Mouse (Mus musculus) spleen, adult 12 weeks (tissue): ENCODE measurements around the gene Rpp14.

Experiments used
- DNase-seq: peaks from one replicate; pipeline ENCODE4 v3.0.0; 2022; ENCODE audit warnings: low spot score

The Rpp14 gene

GRCm38 (mm10) chr14:8059938-8060337 is 20.2 kb upstream of the Rpp14 start:
- DNase-seq, result no peak

GRCm38 (mm10) chr14:8062076-8062475 is 18.1 kb upstream of the Rpp14 start:
- no peak for DNase-seq

DNA sequence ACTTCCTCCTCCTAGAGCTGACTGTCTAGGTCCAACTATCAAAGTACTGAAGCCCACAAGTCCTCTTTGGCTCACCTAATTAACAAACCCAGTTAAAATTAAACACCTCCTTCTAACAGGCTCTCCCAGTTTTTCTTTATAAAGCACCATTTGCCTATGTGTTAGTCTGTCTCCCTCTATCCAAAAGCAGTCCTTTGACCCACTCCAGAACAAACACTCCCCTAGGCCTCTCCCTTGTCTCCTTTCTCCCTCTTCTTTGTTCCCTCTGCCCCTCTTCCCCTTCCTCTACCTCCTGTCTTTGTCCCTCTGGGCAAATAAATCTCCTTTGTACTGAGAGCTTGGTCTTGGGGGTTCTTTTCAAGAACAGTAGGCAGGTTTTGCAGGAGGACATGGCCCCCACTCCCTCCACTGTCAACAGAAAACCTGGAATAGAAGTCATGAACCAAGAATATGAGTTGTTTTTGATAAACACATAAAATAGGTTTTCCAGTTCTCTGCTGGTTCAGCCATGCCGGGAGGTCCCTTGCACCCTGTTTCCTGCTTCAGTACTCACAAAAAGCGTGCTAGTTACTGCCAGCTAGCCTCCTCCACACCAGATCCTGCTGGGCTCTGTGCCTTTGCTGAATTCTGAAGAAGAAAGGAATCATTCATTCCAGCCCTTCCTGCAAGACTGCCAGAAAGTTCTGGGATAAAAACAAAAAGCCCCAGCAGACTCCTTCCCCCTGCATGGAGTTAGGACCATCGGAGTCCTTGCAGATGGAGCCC is 17.4 kb upstream of the Rpp14 start:
- DNase-seq, result no peak

- no peak for DNase-seq
Measured at GRCm38 (mm10) chr14:8063835-8064785, 16.1 kb upstream of the Rpp14 start.

- peak; percentile 5 for DNase-seq
Measured at GRCm38 (mm10) chr14:8080718-8081117, 551 bp downstream of the Rpp14 start.

- no peak for DNase-seq
Measured at GRCm38 (mm10) chr14:8082949-8083348, 2.8 kb downstream of the Rpp14 start.

DNA sequence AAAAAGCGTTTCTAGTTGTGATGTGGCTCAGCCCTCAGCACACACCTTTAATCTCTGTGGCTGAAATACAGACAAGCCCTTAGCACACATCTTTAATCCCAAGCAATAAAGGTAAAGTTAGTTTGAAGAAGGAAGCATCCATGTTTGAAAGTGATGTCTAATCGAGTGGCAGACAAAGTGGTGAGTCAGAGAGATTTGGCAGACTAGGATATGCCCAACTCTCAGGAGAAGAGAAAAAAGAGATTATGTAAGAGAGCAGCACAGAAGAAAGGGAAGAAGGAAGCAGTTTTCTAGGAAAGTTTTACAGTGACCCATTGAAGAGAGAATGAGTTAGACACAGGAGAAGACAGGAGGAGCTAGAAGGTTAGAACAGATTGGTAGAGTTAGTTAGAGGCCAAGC is 8.8 kb downstream of the Rpp14 start:
- no peak for DNase-seq

DNA sequence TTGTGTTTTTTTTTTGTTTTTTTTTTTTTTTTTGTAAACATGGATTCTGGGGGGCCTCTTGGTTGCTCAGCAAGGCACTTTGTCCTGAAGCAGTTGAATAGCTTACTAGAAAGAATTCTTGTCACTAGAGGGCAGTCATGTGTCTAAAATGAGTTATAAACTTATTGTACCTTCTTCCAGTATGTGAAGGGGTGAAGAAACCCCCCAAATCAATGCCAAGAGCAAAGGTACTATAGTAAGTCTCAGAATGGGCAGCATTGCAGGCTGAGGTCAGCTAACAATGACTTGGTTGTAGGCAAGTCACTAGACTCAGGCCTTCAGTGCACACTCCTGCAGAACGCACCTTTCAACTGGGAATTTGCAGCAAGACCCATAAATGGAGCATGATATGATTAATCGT is 12.4 kb downstream of the Rpp14 start:
- no peak for DNase-seq

GRCm38 (mm10) chr14:8093427-8093826 is 13.3 kb downstream of the Rpp14 start:
- no peak for DNase-seq

DNA sequence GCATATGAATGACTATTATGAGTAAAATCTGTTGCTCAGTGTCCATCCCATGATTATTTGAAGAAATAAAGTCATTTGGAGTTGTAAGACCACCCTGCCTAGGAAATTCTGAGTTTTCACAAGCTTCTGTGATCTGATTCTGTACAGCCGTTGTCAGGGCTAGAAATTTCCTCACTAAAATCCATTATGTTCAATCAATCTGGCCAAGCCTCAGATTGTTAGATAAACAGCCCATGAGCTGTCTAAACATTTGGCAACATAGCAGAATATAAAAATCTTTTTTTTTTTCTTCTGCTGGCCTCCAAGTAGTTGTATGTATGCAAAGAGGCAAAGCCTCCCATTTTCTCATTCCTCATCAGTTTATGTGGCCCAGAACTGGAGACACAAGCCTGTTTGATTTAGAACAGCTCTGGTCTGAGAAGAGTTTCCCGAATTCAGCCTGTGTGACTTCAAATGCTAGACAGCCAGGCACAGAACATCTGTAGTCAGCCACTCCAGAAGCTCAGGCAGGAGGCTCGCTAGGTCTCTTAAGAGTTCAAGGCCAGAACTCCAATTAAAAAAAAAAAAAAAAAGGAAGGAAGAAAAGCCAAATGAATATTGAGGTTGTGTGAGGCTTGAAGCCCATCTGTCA is 14.9 kb downstream of the Rpp14 start:
- no peak for DNase-seq

GRCm38 (mm10) chr14:8095562-8095950 is 15.4 kb downstream of the Rpp14 start:
- no peak for DNase-seq

DNA sequence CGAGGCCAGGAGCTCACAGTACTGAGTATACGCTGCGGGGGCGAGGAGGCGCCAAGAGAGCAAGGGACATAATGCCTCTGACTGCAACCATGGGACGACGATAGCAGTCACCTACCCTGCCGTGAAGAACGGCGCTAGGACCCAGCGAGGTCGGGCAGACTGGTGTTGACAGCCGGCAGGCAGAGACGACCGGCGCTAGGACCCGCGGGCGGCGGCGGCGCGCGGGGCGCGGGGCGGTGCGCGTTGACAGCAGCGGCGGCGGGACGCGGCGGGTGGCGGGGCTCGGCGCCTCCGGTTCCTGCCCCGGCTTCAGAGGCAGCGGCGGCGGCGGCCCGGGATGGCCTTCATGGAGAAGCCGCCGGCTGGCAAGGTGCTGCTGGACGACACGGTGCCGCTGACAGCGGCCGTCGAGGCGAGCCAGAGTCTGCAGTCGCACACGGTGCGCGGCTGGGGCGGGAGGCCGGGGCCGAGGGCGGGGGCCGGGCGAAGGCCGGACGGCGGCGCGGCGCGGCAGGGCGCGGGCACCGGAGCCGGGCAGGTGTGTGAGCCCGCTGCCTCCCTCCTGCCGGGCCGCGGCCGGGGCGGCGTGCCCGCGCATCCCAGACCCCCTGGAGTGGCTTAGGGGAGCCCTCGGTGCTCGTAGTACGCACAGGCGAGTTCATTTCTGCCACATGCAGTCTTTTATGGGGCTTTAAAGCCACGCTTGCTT is 18.0 kb downstream of the Rpp14 start, which contains the start of gene Pxk:
Gene Pxk, plus strand, starts transcription at position 234 of the 709 bp plus-strand sequence.
- DNase-seq, result peak; percentile 77

GRCm38 (mm10) chr14:8098687-8098995 is 18.5 kb downstream of the Rpp14 start:
- no peak for DNase-seq

DNA sequence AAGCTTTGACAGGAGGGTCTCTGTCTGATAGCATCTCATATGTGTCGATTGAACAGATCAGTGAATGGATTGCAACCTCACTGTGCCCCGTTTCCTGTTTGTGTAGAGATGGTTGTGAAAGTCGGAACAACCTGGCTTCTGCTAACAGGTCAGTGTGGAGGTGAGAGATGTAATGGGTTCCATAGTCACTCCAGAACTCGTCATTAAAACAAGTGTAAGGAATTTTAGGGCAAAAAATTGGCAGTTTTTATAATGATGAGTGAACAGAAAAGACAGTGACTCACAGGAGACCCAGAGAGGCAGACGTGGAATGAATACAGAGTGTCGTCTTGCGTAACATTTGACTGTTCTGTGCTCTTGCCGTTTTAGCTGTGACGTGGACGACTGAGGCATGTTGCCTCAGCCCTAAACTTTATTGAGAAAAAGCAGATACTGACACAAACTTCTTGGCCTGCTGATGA is 19.4 kb downstream of the Rpp14 start:
- DNase-seq, result no peak

DNA sequence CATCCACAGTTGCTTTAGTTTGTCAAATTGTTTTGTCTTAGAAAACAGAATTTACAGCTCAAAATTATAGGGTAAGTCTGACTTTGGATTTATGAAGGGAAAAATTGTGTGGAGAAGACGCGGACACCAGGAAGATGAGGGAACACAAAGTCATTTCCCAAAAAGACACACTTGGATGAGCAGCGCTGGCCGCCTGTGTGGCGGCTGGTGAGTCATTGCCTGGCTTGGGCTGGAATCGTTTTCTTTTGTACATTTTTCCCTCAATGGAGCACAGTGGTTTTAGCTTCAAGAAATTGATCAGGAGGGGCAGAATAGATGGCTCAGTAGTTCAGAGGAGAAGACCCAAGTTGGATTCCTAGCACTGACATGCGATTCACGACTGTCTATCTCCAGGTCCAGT is 21.7 kb downstream of the Rpp14 start:
- DNase-seq, result no peak

DNA sequence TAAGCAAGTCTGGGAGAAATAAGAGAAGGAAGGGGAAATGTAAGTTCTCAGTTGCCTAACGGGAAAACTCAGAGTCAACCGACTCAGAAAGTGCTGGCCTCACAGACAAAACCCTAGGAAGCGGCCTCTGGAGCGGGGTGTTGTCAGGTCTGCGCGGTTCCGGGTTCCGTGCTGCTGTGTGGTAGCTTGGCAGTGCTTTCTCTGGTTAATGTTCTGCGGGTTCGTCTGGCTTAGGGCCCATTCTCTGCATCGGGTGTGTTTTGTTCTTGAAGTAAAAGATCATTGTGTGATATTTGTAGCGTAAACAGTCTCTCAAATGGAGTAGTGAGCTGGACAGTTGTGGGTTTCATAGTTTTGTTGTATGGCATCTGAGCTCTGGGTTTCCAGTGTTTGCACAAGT is 22.5 kb downstream of the Rpp14 start:
- DNase-seq, result no peak

- DNase-seq, result no peak
Measured at GRCm38 (mm10) chr14:8108047-8108446, 27.9 kb downstream of the Rpp14 start.

DNA sequence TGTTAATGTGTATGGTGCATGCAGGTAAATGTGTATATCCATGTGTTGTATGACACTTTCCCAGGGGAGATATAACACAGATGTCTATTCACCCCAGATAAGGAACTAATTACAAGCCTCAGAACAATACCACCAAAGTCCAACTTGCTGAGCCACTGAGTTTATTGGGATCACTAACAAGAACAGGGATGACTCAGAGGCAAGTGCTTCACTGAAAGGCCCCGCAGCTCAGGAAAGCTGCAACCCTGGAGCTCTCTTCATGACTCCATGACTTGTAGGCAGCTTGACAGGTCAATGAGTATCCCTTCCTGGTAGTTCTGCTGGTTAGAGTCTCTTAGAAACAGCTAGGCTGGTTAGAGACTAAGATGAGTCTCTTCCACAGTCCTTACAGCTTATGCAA is 28.8 kb downstream of the Rpp14 start:
- DNase-seq, result no peak

DNA sequence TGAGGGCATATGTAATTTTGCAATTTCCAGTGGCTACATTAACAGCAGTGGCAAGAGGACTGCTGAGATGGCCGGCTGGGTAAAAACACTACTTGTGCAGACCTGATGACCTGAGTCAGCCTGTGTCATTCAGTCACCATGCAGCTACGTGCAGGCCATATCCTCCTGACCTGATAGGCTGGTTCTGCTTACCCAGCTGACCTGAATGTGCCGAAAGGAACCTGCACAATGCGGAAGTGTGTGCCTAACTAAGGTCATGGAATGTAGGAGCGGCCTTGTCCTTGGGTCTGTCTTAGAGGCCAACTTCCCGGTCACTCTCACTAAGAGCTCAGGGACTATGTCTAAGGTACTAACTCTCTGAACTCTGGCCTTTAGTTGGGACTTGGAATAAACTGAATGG is 31.4 kb downstream of the Rpp14 start:
- no peak for DNase-seq

- DNase-seq, result no peak
Measured at GRCm38 (mm10) chr14:8112036-8112435, 31.9 kb downstream of the Rpp14 start.

- no peak for DNase-seq
Measured at GRCm38 (mm10) chr14:8113616-8114015, 33.4 kb downstream of the Rpp14 start.

- no peak for DNase-seq
Measured at GRCm38 (mm10) chr14:8114306-8114705, 34.1 kb downstream of the Rpp14 start.
